Mouse (Mus musculus): ENCODE results near the gene Rps25.
A peak's percentile ranks its signal among the peaks of the same experiment; 100 is the strongest.

Rps25 gene

DNA sequence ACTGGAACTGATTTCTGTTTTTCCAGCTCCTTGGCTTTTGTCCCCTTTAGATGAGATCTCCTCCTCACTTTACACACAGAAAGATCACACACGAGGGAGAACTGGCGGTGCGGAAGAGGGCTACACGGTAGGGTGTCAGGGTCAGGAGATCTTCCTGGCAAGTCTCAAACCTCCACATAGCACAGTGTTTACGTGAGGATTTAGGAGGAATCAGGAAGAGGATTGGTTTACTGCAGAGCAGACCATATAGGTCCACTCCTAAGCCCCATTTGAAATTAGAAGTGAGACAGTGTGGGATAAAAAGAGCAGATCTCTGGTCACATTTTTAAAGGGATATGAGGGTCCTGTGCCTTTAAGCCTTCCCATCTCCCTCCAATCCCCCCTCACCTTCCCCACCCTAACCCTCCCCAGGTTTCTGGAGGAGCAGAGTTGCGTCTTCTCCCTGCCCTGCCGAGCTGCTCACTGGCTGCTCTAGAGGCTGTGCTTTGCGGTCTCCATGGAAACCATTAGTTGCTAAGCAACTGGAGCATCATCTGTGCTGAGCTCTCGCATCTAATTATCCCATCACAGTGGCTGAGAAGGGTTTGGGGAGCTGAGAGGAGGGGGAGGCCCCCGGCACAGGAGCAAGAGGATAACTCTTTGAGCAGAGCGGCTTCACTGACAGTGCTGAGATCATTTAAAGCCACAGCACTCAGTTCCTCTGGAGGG, 50.2 kb downstream of the Rps25 start:
- DNase-seq (ENCODE audit: low spot score), result peak; percentile 90
